Mouse (Mus musculus) adrenal gland, adult (tissue): Measurements from ENCODE around the gene Dock11.

Experiments
- DNase-seq, 2 experiments: peaks; one replicate each; pipeline ENCODE4 v3.0.0; 2022 to 2023; ENCODE audit warnings: low spot score in 1 of 2; ENCODE audit not compliant: inconsistent age in 2 of 2

The Dock11 gene

DNA sequence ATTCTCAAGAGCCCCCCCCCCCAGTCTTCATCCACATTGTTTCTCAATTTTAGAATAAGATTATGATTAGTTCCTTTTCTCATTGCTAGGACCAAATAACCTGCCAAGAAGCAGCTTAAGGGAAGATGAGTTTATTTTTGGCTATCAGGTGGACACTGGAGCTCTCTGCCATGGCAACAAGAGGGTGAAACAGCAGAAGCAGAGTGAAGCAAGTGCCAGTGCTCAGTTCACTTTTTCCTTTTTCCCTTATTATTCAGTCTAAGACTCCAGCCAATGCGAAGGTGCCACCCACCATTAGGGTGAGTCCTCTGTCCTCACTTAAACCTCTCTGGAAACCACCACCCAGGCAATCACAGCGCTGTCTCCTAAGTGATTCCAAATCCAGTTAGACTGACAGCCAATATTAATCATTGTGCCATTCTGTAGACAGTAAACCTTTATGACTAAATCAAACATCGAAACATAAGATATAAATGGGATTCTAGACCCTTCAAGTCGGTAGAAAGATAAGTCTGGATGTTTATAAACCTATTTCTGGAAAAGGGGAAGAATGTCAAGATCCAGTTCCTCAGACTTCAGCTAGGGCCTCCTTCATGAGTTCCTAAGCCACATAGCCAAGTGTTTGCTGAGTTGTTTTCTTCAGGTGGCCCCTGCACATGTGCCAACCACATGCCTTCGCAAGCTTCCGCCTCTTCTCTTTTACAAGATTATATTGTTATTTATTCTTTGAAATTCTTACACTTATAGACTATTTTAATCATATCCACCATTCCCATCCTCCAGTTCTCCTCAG, 200.0 kb downstream of the Dock11 start:
- no peak for DNase-seq

DNA sequence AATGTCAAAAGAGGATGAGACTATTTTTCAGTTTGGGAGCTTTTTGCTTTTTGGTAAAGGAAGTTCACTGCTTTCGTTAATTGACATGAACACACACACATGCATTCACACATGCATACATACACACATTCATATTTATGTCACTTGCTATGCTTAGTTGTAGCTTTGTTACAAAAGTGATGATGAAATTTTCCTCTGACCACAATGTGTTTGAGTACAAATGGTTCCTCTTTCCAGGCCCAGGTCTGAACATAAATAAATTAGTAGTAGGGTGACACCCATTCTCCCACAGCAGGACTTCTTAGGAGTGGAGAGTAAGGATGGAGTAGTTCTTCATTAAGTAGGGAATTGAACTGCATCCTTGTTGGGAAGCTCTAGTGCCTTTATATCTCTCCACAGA, 212.3 kb downstream of the Dock11 start:
- no peak for DNase-seq

DNA sequence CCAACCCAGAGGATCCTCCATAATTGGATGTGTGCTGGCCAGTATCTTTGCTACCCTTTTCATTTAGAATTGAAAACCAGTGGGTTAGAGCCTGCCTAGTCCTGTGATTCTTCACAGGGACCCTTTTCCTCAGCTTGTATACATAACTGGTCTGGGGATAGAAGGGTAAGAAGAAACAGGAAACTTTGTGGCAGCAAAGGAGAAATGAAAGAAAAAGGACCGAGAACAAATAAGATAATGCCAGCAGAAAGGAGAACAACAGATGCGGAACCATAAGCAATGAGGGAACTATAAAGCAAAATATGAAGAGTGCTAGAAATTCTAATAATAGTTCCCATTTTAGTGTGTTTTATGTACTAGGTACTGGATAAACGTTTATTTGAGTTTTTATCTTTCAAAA, 212.7 kb downstream of the Dock11 start:
- DNase-seq, result no peak

DNA sequence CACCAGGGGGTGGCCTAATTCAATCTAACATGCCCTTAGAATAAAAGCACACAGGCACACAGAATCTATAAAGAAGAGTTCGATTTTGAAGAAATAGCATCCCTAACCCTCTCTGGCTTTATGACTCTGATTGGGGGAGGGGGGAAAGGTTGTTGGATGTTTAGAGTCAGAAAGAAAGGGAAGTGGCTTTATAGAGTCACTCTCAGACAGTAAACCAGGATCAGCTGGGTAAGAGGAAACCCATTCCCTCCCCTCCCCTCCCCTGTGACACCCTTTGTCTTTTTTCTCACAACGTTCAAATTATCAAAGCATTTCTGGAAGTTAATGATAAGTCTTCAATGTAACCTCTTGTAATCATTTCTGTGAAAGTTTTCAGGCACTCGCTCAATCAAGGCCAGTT, 220.0 kb downstream of the Dock11 start:
- DNase-seq, result peak in 1 of 2 experiments; percentile 41

DNA sequence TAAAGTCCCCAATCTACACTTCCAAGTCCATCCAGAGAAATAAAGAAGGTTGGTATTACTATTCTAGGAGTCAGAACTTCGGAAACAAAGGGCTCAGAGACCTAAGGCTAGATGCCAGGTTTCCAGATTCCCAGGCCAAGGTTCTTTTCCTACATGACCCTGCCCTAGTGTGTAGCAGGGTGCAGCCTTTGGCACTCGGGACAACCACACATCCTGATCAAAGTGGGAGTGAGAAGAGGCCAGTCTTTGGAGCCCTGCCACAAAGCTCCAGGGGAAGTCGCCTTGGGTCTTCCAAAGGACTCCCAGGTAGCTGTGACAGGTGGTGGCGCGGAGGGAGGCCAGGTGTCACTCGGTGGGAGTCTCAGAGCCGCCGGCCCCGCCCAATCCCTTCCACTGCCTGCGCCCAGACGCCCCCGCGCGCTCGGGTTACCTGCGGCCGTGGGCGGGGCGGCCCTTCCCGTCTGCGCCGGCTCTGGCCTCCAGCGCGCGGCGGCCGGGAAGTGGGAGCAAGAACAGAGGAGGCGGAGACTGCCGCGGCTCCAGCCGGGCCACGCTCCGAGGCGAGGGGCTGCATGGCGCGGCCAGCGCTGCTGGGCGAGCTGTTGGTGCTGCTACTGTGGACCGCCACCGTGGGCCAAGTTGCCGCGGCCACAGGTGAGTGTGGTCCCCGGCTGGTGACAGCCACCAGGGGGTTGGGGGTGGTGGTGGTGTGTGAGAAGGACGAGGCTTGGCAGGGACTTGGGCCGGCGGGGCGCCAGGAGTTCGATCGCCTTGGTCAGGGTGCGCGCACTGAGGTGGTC, 223.2 kb downstream of the Dock11 start, which contains the start of gene Il13ra1:
Il13ra1 (plus strand) TSS at position 489 of the 800 bp plus-strand sequence.
- DNase-seq, result peak; percentile 16 to 66

DNA sequence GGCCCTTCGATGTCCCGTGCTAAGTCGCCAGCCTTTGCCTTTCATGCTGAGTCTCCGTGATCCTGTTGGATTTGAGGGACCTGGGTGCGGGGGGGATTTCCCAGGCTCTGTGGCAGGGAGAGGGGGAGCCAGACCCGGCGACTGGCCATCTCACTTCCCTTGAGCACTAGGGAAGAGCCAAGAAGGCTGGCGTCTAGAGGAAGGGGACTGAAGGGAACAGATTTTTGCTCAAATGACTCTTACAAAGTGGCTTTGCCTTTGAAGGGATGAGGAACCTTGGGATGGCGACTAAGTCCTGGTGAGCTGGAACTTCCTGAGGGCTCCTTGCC, 223.8 kb downstream of the Dock11 start:
- peak in 1 of 2 experiments; percentile 5 for DNase-seq

DNA sequence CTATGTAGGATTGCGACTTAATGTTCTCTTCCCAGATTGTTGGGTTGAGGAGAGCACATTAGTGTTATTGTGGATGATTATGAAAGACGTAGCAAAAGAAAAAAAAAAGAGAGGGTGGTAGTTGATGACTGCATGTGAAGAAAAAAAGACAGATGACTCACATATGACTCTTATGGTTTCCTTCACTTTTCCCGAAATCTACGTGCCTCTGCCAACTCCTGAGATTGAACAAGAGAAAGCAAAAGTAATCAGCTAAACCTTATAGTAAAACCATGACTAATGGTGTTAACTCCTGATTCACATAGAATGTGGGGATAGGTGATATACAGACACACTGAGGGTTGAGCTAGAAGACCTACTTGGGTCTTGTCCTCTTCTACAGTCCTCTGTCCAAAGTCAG, 226.5 kb downstream of the Dock11 start:
- no peak for DNase-seq
